Mouse (Mus musculus): ENCODE results near the gene Shisa2. TPM values are rescaled to one million over a fixed set of nuclear protein-coding genes. Genes with fewer than 3 reads are reported as not detected.

Shisa2 gene
- polyA plus RNA-seq (2012; rRNA removed) = 0.21 and 0.51 TPM in 2 replicates

GRCm38 (mm10) chr14:59625158-59625805 is at the start of gene Shisa2:
Shisa2 (plus strand) TSS chr14:59625308.

GRCm38 (mm10) chr14:59597398-59598259 is 27.5 kb upstream of the Shisa2 start, which contains the start of gene Cdadc1:
Cdadc1 (minus strand) TSS chr14:59597959.

Other genes with a start within 250 kb of the Shisa2 start
- gene Phf11c, start 229.9 kb upstream of the Shisa2 start, polyA plus RNA-seq (2012; rRNA removed) = 0.90 and 1.0 TPM in 2 replicates
- 5.3 and 7.0 TPM in 2 replicates for gene Setdb2, start 184.4 kb upstream of the Shisa2 start, polyA plus RNA-seq (2012; rRNA removed)
- 7.8 and 9.9 TPM in 2 replicates for gene Cab39l, start 184.3 kb upstream of the Shisa2 start, polyA plus RNA-seq (2012; rRNA removed)
- gene Cdadc1, start 27.3 kb upstream of the Shisa2 start, polyA plus RNA-seq (2012; rRNA removed) = 4.9 and 6.2 TPM in 2 replicates